Mouse (Mus musculus) MEL (cell line): Measurements from ENCODE around the gene Trim63. TPM values are rescaled to one million over a fixed set of nuclear protein-coding genes. Genes with fewer than 3 reads are reported as not detected.
A peak's percentile ranks its signal among the peaks of the same experiment; 100 is the strongest.

Experiments used
- DNase-seq: peaks from one replicate; pipeline ENCODE4 v3.0.0; 2011; ENCODE audit warnings: low read depth, low spot score
- H3K27ac ChIP-seq: 2 replicates; pipeline ENCODE4 v1.5.1; 2012; ENCODE audit warnings: low read depth, mild to moderate bottlenecking, control low read depth, low read length, moderate library complexity; ENCODE audit not compliant: control insufficient read depth
- H3K27me3 ChIP-seq, 2 experiments: fragments of 150-350 bp in 1 of 2; sonication (generic) in 1 of 2; 2 replicates each; pipeline ENCODE4 v1.6.1; 2012; ENCODE audit warnings: low read length in 2 of 2, mild to moderate bottlenecking in 2 of 2, improper control_type of control experiment in 1 of 2, moderate library complexity in 1 of 2; ENCODE audit not compliant: insufficient read depth in 2 of 2, control insufficient read depth in 1 of 2
- H3K36me3 ChIP-seq, 2 experiments: 2 replicates each; pipeline ENCODE4 v1.6.1; 2012 to 2014; ENCODE audit warnings: low read length in 2 of 2, improper control_type of control experiment in 1 of 2, inconsistent platforms in 1 of 2, mild to moderate bottlenecking in 1 of 2; ENCODE audit not compliant: insufficient read depth in 2 of 2, control insufficient read depth in 1 of 2
- H3K4me1 ChIP-seq, 2 experiments: fragments of 150-350 bp in 1 of 2; sonication (generic) in 1 of 2; 2 replicates each; pipeline ENCODE4 v1.6.1; 2012; ENCODE audit warnings: low read length in 2 of 2, improper control_type of control experiment in 1 of 2, mild to moderate bottlenecking in 1 of 2; ENCODE audit not compliant: insufficient read depth in 2 of 2, control insufficient read depth in 1 of 2
- H3K4me3 ChIP-seq, 2 experiments: fragments of 150-350 bp in 1 of 2; sonication (generic) in 1 of 2; 2 replicates each; pipeline ENCODE4 v1.5.1; 2012; ENCODE audit warnings: low read depth in 2 of 2, low read length in 2 of 2, mild to moderate bottlenecking in 2 of 2, moderate library complexity in 2 of 2, control low read depth in 1 of 2, improper control_type of control experiment in 1 of 2; ENCODE audit not compliant: control insufficient read depth in 1 of 2, insufficient read depth in 1 of 2
- H3K79me2 ChIP-seq: 2 replicates; pipeline ENCODE4 v1.6.1; 2012; ENCODE audit warnings: mild to moderate bottlenecking, low read length, moderate library complexity; ENCODE audit not compliant: control insufficient read depth, poor library complexity, insufficient read depth
- H3K9ac ChIP-seq: 2 replicates; pipeline ENCODE4 v1.6.1; 2012; ENCODE audit warnings: low read depth, mild to moderate bottlenecking, control low read depth, low read length, moderate library complexity; ENCODE audit not compliant: control insufficient read depth, poor library complexity, severe bottlenecking
- H3K9me3 ChIP-seq: fragments of 150-350 bp; sonication (generic); replicated peaks from 2 replicates; pipeline ENCODE4 v1.6.1; 2012; ENCODE audit warnings: mild to moderate bottlenecking, low read length, improper control_type of control experiment, moderate library complexity; ENCODE audit not compliant: insufficient read depth
- BHLHE40 ChIP-seq: IDR thresholded peaks from 2 replicates; pipeline ENCODE4 v1.6.1; 2012; ENCODE audit warnings: low read depth, mild to moderate bottlenecking, inconsistent platforms, low read length, improper control_type of control experiment, borderline replicate concordance
- CHD1 ChIP-seq: IDR thresholded peaks from 2 replicates; pipeline ENCODE4 v1.6.1; 2012; ENCODE audit warnings: low read depth, mild to moderate bottlenecking, inconsistent platforms, low read length, improper control_type of control experiment
- CHD2 ChIP-seq: IDR thresholded peaks from 2 replicates; pipeline ENCODE4 v1.6.1; 2011; ENCODE audit warnings: low read length, improper control_type of control experiment
- CTCF ChIP-seq, 3 experiments: IDR thresholded peaks in 2 of 3; conservative IDR thresholded peaks in 1 of 3; 2 replicates each; pipeline ENCODE4 v1.5.1; 2011 to 2012; ENCODE audit warnings: low read length in 3 of 3, low read depth in 2 of 3, mild to moderate bottlenecking in 2 of 3, improper control_type of control experiment in 1 of 3, inconsistent platforms in 1 of 3, mixed read lengths in 1 of 3, moderate library complexity in 1 of 3; ENCODE audit not compliant: control insufficient read depth in 1 of 3, insufficient read depth in 1 of 3, poor library complexity in 1 of 3, severe bottlenecking in 1 of 3
- ELF1 ChIP-seq: IDR thresholded peaks from 2 replicates; pipeline ENCODE4 v1.6.1; 2014; ENCODE audit warnings: low read depth, mild to moderate bottlenecking, inconsistent platforms, low read length, improper control_type of control experiment, moderate library complexity
- EP300 ChIP-seq, 2 experiments: IDR thresholded peaks; 2 replicates each; pipeline ENCODE4 v1.6.1; 2011; ENCODE audit warnings: improper control_type of control experiment in 2 of 2, low read length in 2 of 2, low read depth in 1 of 2, mild to moderate bottlenecking in 1 of 2
- ETS1 ChIP-seq: IDR thresholded peaks from 2 replicates; pipeline ENCODE4 v1.6.1; 2012; ENCODE audit warnings: low read depth, mild to moderate bottlenecking, inconsistent platforms, low read length, improper control_type of control experiment, moderate library complexity
- GABPA ChIP-seq: IDR thresholded peaks from 2 replicates; pipeline ENCODE4 v1.6.1; 2012; ENCODE audit warnings: low read depth, mild to moderate bottlenecking, inconsistent platforms, low read length, improper control_type of control experiment, moderate library complexity
- GATA1 ChIP-seq: IDR thresholded peaks from 2 replicates; pipeline ENCODE4 v1.6.1; 2011; ENCODE audit warnings: low read depth, low read length, improper control_type of control experiment
- JUND ChIP-seq: IDR thresholded peaks from 2 replicates; pipeline ENCODE4 v1.6.1; 2011; ENCODE audit warnings: low read depth, mild to moderate bottlenecking, improper control_type of control experiment, low read length
- MAFK ChIP-seq: IDR thresholded peaks from 2 replicates; pipeline ENCODE4 v1.6.1; 2011; ENCODE audit warnings: low read depth, mild to moderate bottlenecking, low read length, improper control_type of control experiment, borderline replicate concordance
- MAZ ChIP-seq: IDR thresholded peaks from 2 replicates; pipeline ENCODE4 v1.6.1; 2012; ENCODE audit warnings: low read depth, mild to moderate bottlenecking, inconsistent platforms, low read length, improper control_type of control experiment
- MYC ChIP-seq: IDR thresholded peaks from 2 replicates; pipeline ENCODE4 v1.6.1; 2011; ENCODE audit warnings: low read depth, mild to moderate bottlenecking, low read length, improper control_type of control experiment, moderate library complexity
- POLR2A ChIP-seq, 2 experiments: IDR thresholded peaks; 2 replicates each; pipeline ENCODE4 v1.6.1; 2011 to 2012; ENCODE audit warnings: low read length in 2 of 2, mild to moderate bottlenecking in 2 of 2, control low read depth in 1 of 2, improper control_type of control experiment in 1 of 2, low read depth in 1 of 2, moderate library complexity in 1 of 2; ENCODE audit not compliant: control insufficient read depth in 1 of 2, insufficient read depth in 1 of 2, poor library complexity in 1 of 2
- POLR2AphosphoS2 ChIP-seq: IDR thresholded peaks from 2 replicates; pipeline ENCODE4 v1.6.1; 2011; ENCODE audit warnings: low read length, improper control_type of control experiment
- POLR2AphosphoS5 ChIP-seq: IDR thresholded peaks from 2 replicates; pipeline ENCODE4 v1.6.1; 2012; ENCODE audit warnings: low read depth, borderline replicate concordance, mild to moderate bottlenecking, inconsistent platforms, low read length, moderate library complexity, mixed read lengths
- RAD21 ChIP-seq: IDR thresholded peaks from 2 replicates; pipeline ENCODE4 v1.6.1; 2011; ENCODE audit warnings: mild to moderate bottlenecking, low read depth, low read length, improper control_type of control experiment
- RCOR1 ChIP-seq: IDR thresholded peaks from 2 replicates; pipeline ENCODE4 v1.6.1; 2012; ENCODE audit warnings: low read depth, mild to moderate bottlenecking, inconsistent platforms, low read length, improper control_type of control experiment
- SIN3A ChIP-seq: IDR thresholded peaks from 2 replicates; pipeline ENCODE4 v1.6.1; 2012; ENCODE audit warnings: low read length, improper control_type of control experiment, inconsistent platforms
- SMC3 ChIP-seq: IDR thresholded peaks from 2 replicates; pipeline ENCODE4 v1.6.1; 2011; ENCODE audit warnings: low read depth, low read length, improper control_type of control experiment
- TAL1 ChIP-seq: IDR thresholded peaks from 2 replicates; pipeline ENCODE4 v1.6.1; 2012; ENCODE audit warnings: mild to moderate bottlenecking, inconsistent platforms, low read length, moderate library complexity, mixed read lengths
- TBP ChIP-seq: IDR thresholded peaks from 2 replicates; pipeline ENCODE4 v1.8.0; 2011; ENCODE audit warnings: low read depth, low read length, improper control_type of control experiment
- UBTF ChIP-seq: IDR thresholded peaks from 2 replicates; pipeline ENCODE4 v1.6.1; 2012; ENCODE audit warnings: low read depth, mild to moderate bottlenecking, inconsistent platforms, low read length, improper control_type of control experiment, moderate library complexity, borderline replicate concordance; ENCODE audit not compliant: insufficient read depth
- USF2 ChIP-seq, 2 experiments: IDR thresholded peaks; 2 replicates each; pipeline ENCODE4 v1.6.1; 2011 to 2012; ENCODE audit warnings: improper control_type of control experiment in 2 of 2, low read length in 2 of 2, borderline replicate concordance in 1 of 2, inconsistent platforms in 1 of 2, low read depth in 1 of 2, mild to moderate bottlenecking in 1 of 2; ENCODE audit not compliant: insufficient read depth in 1 of 2
- ZC3H11A ChIP-seq: IDR thresholded peaks from 2 replicates; pipeline ENCODE4 v1.6.1; 2012; ENCODE audit warnings: low read depth, mild to moderate bottlenecking, inconsistent platforms, low read length, improper control_type of control experiment
- ZMIZ1 ChIP-seq: IDR thresholded peaks from 2 replicates; pipeline ENCODE4 v1.6.1; 2012; ENCODE audit warnings: low read depth, mild to moderate bottlenecking, inconsistent platforms, low read length, improper control_type of control experiment, moderate library complexity
- polyA plus RNA-seq, 2 experiments: library from polyadenylated mRNA; stranded (reverse) in 1 of 2; unstranded in 1 of 2; fragments of >175 nt in 1 of 2; fragments of >200 nt in 1 of 2; gene quantifications; 2 replicates each; pipeline versions ENCODE4 v1.2.1 to v1.2.4; 2012; ENCODE audit warnings: low replicate concordance in 2 of 2, low read depth in 1 of 2; ENCODE audit not compliant: insufficient read length in 2 of 2, insufficient read depth in 1 of 2, missing spikeins in 1 of 2
- total RNA-seq: library from RNA; depleted of rRNA; stranded (reverse); fragments of 300-350 nt; gene quantifications from 2 replicates; pipeline ENCODE4 v1.2.3, GENCODE M21; 2012

The Trim63 gene
- total and polyA plus RNA-seq, 3 experiments = not detected

- Histone ChIP-seq H3K79me2 (no peaks in the 10 kb centered on the region), H3K36me3 (no peaks in the 10 kb centered on the region), H3K9me3 (no peaks in the 10 kb centered on the region), H3K27ac (no peak overlapping the region), H3K4me1 (no peaks in the 10 kb centered on the region), H3K9ac (no peak overlapping the region), H3K4me3 (no peak overlapping the region), H3K27me3 (no peaks in the 10 kb centered on the region)
- DNase-seq = no peak
- TF ChIP-seq CHD2 (no peak), POLR2AphosphoS5 (no peak), POLR2AphosphoS2 (no peak), SMC3 (no peak), UBTF (no peak), SIN3A (no peak), ZC3H11A (no peak), CHD1 (no peak), TAL1 (no peak)
- TF ChIP-seq, all 39 proteins: peak for 0
Measured at GRCm38 (mm10) chr4:134299498-134299810, 15.5 kb upstream of the Trim63 start.

- Histone ChIP-seq H3K27me3 (no peaks in the 10 kb centered on the region), H3K4me1 (no peaks in the 10 kb centered on the region), H3K4me3 (no peak overlapping the region), H3K36me3 (no peaks in the 10 kb centered on the region), H3K9me3 (no peaks in the 10 kb centered on the region), H3K9ac (no peak overlapping the region), H3K79me2 (no peaks in the 10 kb centered on the region), H3K27ac (no peak overlapping the region)
- no peak for TF ChIP-seq RAD21
- TF ChIP-seq GABPA = no peak
- no peak for TF ChIP-seq CHD2
- TF ChIP-seq ELF1 = no peak
- no peak for TF ChIP-seq POLR2A (IDR thresholded peaks at IDR 0.05; ENCODE audit: control insufficient read depth in 1 of 2, insufficient read depth in 1 of 2, low read depth in 1 of 2, low read length in 2 of 2, poor library complexity in 1 of 2)
- no peak for TF ChIP-seq JUND
- TF ChIP-seq MYC = no peak
- no peak for TF ChIP-seq MAFK
- TF ChIP-seq BHLHE40 = no peak
- TF ChIP-seq USF2 (IDR thresholded peaks at IDR 0.05; ENCODE audit: borderline replicate concordance in 1 of 2, insufficient read depth in 1 of 2, low read depth in 1 of 2, low read length in 2 of 2) = no peak
- TF ChIP-seq TBP = no peak
- TF ChIP-seq MAZ = no peak
- TF ChIP-seq RCOR1 = no peak
- no peak for TF ChIP-seq CTCF (IDR thresholded peaks at IDR 0.05 in 2 of 3, conservative IDR thresholded peaks at IDR 0.05 in 1 of 3; ENCODE audit: control insufficient read depth in 1 of 3, insufficient read depth in 1 of 3, low read depth in 2 of 3, low read length in 3 of 3, poor library complexity in 1 of 3, severe bottlenecking in 1 of 3)
- TF ChIP-seq ETS1 = no peak
- no peak for TF ChIP-seq EP300 (IDR thresholded peaks at IDR 0.05; ENCODE audit: low read depth in 1 of 2, low read length in 2 of 2)
- no peak for TF ChIP-seq CHD1
- TF ChIP-seq ZMIZ1 = no peak
- TF ChIP-seq TAL1 = no peak
- no peak for TF ChIP-seq GATA1
- DNase-seq = peak; percentile 18
Measured at GRCm38 (mm10) chr4:134300316-134300715, 14.6 kb upstream of the Trim63 start.
